Mouse (Mus musculus): ENCODE results near the gene Fam180a. TPM values are rescaled to one million over a fixed set of nuclear protein-coding genes. Genes with fewer than 3 reads are reported as not detected.
"Not testable (repeated sequence)": the region's sequence is repeated elsewhere in the genome, so short reads cannot be mapped to it uniquely, and the experiment has no call there.

The Fam180a gene
- polyA plus RNA-seq (2015; fragmentation: Nextera tagmentation; extraction: Ambion mirVana): 1.5 and 1.9 TPM in 2 replicates

GRCm38 (mm10) chr6:35326111-35326515, at the start of gene Fam180a:
TSS of gene Fam180a (minus strand) at chr6:35326141.
- TF ChIP-seq CTCF (IDR thresholded peaks at IDR 0.05; ENCODE audit: low read depth): no peak
- H3K36me3 ChIP-seq (ENCODE audit: control insufficient read depth, insufficient read depth): no peaks in the 10 kb centered on the region
- no peaks in the 10 kb centered on the region for H3K9me3 ChIP-seq (ENCODE audit: control insufficient read depth)
- no peak within 1 kb of the TSS for H3K9ac ChIP-seq (ENCODE audit: low read depth, low read length)
- H3K27me3 ChIP-seq (replicated peaks; ENCODE audit: control insufficient read depth, insufficient read depth, low read length): no peaks in the 10 kb centered on the region
- no peak within 1 kb of the TSS for H3K4me3 ChIP-seq (ENCODE audit: low read depth, low read length)
- H3K4me1 ChIP-seq (replicated peaks; ENCODE audit: control insufficient read depth, insufficient read depth, low read length): peaks cover 4% of the 10 kb centered on the region; the same call in 1 of the 2 replicates
- no peak for ATAC-seq
- 52% methylated on average over 9 of the region's 9 CpGs for WGBS
- H3K27ac ChIP-seq (ENCODE audit: low read depth, low read length): no peak within 1 kb of the TSS
- H3K4me2 ChIP-seq (replicated peaks; ENCODE audit: low read depth): no peak within 1 kb of the TSS

DNA sequence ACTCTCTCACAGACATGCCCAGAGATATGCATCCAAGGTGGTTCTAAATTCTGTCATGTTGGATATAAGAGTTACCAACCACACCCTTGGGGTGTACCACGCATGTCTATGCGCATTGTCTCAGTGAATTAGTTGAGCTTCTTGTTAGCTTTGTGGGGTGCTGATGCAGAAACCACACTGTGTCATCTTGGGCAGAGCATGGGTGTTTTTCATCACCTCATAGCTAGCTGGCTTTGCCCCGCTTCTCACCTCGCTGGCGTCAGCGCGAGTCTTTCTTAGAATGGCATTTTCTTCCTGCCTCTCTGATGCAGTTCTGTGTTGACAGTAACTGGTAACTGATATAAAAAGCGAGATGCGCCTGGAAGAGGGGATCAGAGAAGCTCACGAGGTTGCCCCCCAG, 48.1 kb upstream of the Fam180a start:
- H3K4me2 ChIP-seq (replicated peaks; ENCODE audit: low read depth): no peak overlapping the region
- no peak for ATAC-seq
- H3K4me1 ChIP-seq (replicated peaks; ENCODE audit: control insufficient read depth, insufficient read depth, low read length): no peaks in the 10 kb centered on the region
- WGBS: 87% methylated on average over 10 of the region's 10 CpGs
- no peaks in the 10 kb centered on the region for H3K27me3 ChIP-seq (replicated peaks; ENCODE audit: control insufficient read depth, insufficient read depth, low read length)
- no peak overlapping the region for H3K27ac ChIP-seq (ENCODE audit: low read depth, low read length)
- no peaks in the 10 kb centered on the region for H3K36me3 ChIP-seq (ENCODE audit: control insufficient read depth, insufficient read depth)
- no peak for TF ChIP-seq CTCF (IDR thresholded peaks at IDR 0.05; ENCODE audit: low read depth)
- no peaks in the 10 kb centered on the region for H3K9me3 ChIP-seq (ENCODE audit: control insufficient read depth)
- H3K9ac ChIP-seq (ENCODE audit: low read depth, low read length): no peak overlapping the region
- H3K4me3 ChIP-seq (ENCODE audit: low read depth, low read length): no peak overlapping the region

GRCm38 (mm10) chr6:35370356-35370755, 44.4 kb upstream of the Fam180a start:
- Histone ChIP-seq H3K4me1 (replicated peaks; ENCODE audit: control insufficient read depth, insufficient read depth, low read length) (no peaks in the 10 kb centered on the region), H3K9me3 (ENCODE audit: control insufficient read depth) (no peaks in the 10 kb centered on the region), H3K9ac (ENCODE audit: low read depth, low read length) (no peak overlapping the region), H3K27me3 (replicated peaks; ENCODE audit: control insufficient read depth, insufficient read depth, low read length) (no peaks in the 10 kb centered on the region), H3K36me3 (ENCODE audit: control insufficient read depth, insufficient read depth) (no peaks in the 10 kb centered on the region), H3K4me3 (ENCODE audit: low read depth, low read length) (no peak overlapping the region), H3K4me2 (replicated peaks; ENCODE audit: low read depth) (no peak overlapping the region), H3K27ac (ENCODE audit: low read depth, low read length) (no peak overlapping the region)
- ATAC-seq: no peak
- 95% methylated on average over 7 of the region's 7 CpGs for WGBS
- no peak for TF ChIP-seq CTCF (IDR thresholded peaks at IDR 0.05; ENCODE audit: low read depth)

DNA sequence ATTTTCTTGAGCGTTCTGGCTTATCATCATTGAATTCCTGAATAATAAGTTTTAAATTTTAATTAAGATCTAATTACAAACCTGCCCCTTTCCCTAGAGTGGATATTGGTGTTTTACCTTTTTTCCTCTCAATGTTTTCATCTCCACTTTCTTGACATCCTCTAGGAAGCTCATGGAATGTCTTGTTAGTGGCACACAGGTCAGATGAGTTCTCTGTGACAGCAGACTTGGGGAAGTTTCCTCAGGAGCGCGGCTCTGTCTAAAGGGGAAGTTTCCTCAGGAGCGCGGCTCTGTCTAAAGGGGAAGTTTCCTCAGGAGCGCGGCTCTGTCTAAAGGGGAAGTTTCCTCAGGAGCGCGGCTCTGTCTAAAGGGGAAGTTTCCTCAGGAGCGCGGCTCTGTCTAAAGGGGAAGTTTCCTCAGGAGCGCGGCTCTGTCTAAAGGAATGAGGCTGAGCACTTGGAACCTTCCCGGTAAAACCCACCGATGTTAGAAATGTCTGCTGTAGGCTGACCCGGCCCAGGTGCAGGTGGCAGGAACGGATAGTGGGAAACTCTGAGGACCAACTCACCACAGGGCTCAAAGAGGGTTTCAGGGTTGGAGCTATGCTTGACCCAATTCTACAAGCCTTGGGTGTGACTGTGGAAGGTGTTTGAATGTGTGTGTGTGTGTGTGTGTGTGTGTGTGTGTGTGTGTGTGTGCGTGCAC, 43.8 kb upstream of the Fam180a start:
- WGBS: 87% methylated on average over 14 of the region's 18 CpGs
- not testable (repeated sequence) for H3K4me3 ChIP-seq (ENCODE audit: low read depth, low read length); ATAC-seq

GRCm38 (mm10) chr6:35362596-35362995, 36.7 kb upstream of the Fam180a start:
- H3K9me3 ChIP-seq (ENCODE audit: control insufficient read depth): no peaks in the 10 kb centered on the region
- H3K9ac ChIP-seq (ENCODE audit: low read depth, low read length): no peak overlapping the region
- no peaks in the 10 kb centered on the region for H3K4me1 ChIP-seq (replicated peaks; ENCODE audit: control insufficient read depth, insufficient read depth, low read length)
- no peak overlapping the region for H3K4me3 ChIP-seq (ENCODE audit: low read depth, low read length)
- TF ChIP-seq CTCF (IDR thresholded peaks at IDR 0.05; ENCODE audit: low read depth): no peak
- H3K36me3 ChIP-seq (ENCODE audit: control insufficient read depth, insufficient read depth): no peaks in the 10 kb centered on the region
- H3K4me2 ChIP-seq (replicated peaks; ENCODE audit: low read depth): no peak overlapping the region
- H3K27ac ChIP-seq (ENCODE audit: low read depth, low read length): no peak overlapping the region
- no peaks in the 10 kb centered on the region for H3K27me3 ChIP-seq (replicated peaks; ENCODE audit: control insufficient read depth, insufficient read depth, low read length)
- ATAC-seq: no peak
- 63% methylated on average over 9 of the region's 9 CpGs for WGBS

More for the DNA sequence above, 43.8 kb upstream of the Fam180a start:
- H3K9ac ChIP-seq (ENCODE audit: low read depth, low read length); H3K4me2 ChIP-seq (replicated peaks; ENCODE audit: low read depth); H3K36me3 ChIP-seq (ENCODE audit: control insufficient read depth, insufficient read depth); H3K4me1 ChIP-seq (replicated peaks; ENCODE audit: control insufficient read depth, insufficient read depth, low read length); H3K27me3 ChIP-seq (replicated peaks; ENCODE audit: control insufficient read depth, insufficient read depth, low read length); H3K27ac ChIP-seq (ENCODE audit: low read depth, low read length); H3K9me3 ChIP-seq (ENCODE audit: control insufficient read depth): not testable (repeated sequence)

- Histone ChIP-seq H3K27me3 (replicated peaks; ENCODE audit: control insufficient read depth, insufficient read depth, low read length) (no peaks in the 10 kb centered on the region), H3K36me3 (ENCODE audit: control insufficient read depth, insufficient read depth) (no peaks in the 10 kb centered on the region), H3K4me2 (replicated peaks; ENCODE audit: low read depth) (no peak overlapping the region), H3K4me1 (replicated peaks; ENCODE audit: control insufficient read depth, insufficient read depth, low read length) (no peaks in the 10 kb centered on the region), H3K4me3 (ENCODE audit: low read depth, low read length) (no peak overlapping the region), H3K9ac (ENCODE audit: low read depth, low read length) (no peak overlapping the region), H3K27ac (ENCODE audit: low read depth, low read length) (no peak overlapping the region), H3K9me3 (ENCODE audit: control insufficient read depth) (no peaks in the 10 kb centered on the region)
- no peak for ATAC-seq
- TF ChIP-seq CTCF (IDR thresholded peaks at IDR 0.05; ENCODE audit: low read depth): no peak
- 92% methylated on average over 3 of the region's 3 CpGs for WGBS
Measured at GRCm38 (mm10) chr6:35355320-35355719, 29.4 kb upstream of the Fam180a start.

Data from intestine, postnatal 0 days (tissue).